ENCODE assay signal across 8 mouse cellular contexts in the genomic region with DNA sequence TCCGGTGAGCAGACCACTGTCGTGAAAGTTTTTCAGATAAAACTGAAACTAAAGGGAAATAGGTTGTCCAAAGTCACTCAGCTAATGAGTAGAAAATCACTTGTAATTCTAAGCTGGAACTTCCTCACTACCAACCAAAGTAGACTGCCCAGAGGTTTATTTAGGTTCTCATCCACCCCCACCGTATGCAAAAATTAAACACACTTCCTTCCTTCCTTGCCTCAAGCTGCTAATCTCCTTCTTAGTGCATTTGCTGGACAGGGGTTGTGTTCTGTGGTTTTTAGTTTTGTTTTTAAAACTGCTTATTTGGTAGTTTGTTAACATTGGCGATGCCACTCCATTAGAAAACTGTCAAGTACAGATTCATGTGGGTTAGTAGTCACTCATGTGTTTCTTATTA. TPM values are rescaled to one million over a fixed set of nuclear protein-coding genes. Genes with fewer than 3 reads are reported as not detected.
A peak's percentile ranks its signal among the peaks of the same experiment; 100 is the strongest.
DNase-seq lines count a peak whose midpoint lies in the region; ATAC-seq and TF ChIP-seq lines count a peak whose summit lies in the region.

No protein-coding gene starts in this region.

- no peak for ATAC-seq in kidney, embryonic 15.5 days (replicated peaks; ENCODE audit: low FRiP score)
- no peak for ATAC-seq in intestine, embryonic 15.5 days

- DNase-seq in kidney, adult 11 months = no peak
- DNase-seq in gastrocnemius, adult 18-20 months (ENCODE audit: low spot score) = no peak
- DNase-seq in adrenal gland, postnatal 10 days = no peak
- DNase-seq in urinary bladder, adult 2 months (ENCODE audit: low spot score) = no peak

- peak overlapping the region; percentile 100 for H3K4me3 ChIP-seq in kidney, embryonic 15.5 days (replicated peaks)
- H3K4me3 ChIP-seq in cortical plate, adult 2 months (ENCODE audit: insufficient read depth, low read length) = peak overlapping the region; percentile 58
- peak overlapping the region; percentile 100 for H3K4me3 ChIP-seq in intestine, embryonic 15.5 days (replicated peaks)
- peak overlapping the region; percentile 72 for H3K4me3 ChIP-seq in myocyte

- H3K9ac ChIP-seq in kidney, embryonic 15.5 days = peak overlapping the region; percentile 100
- H3K9ac ChIP-seq in intestine, embryonic 15.5 days = peak overlapping the region; percentile 99

- no peaks in the 10 kb centered on the region for H3K9me3 ChIP-seq in kidney, embryonic 15.5 days (replicated peaks)
- H3K9me3 ChIP-seq in intestine, embryonic 15.5 days = no peaks in the 10 kb centered on the region

- no peak for TF ChIP-seq CTCF in cortical plate, adult 2 months (IDR thresholded peaks at IDR 0.05; ENCODE audit: extremely low read depth, insufficient read depth, low read length)

- peaks cover 7% of the 10 kb centered on the region; the same call in 1 of the 2 replicates for H3K4me1 ChIP-seq in kidney, embryonic 15.5 days
- H3K4me1 ChIP-seq in cortical plate, adult 2 months (ENCODE audit: control insufficient read depth, insufficient read depth, low read length) = peaks cover 1% of the 10 kb centered on the region; the same call in 1 of the 2 replicates
- no peaks in the 10 kb centered on the region for H3K4me1 ChIP-seq in intestine, embryonic 15.5 days (replicated peaks)

- 43% methylated on average over 4 of the region's 4 CpGs for WGBS in kidney, embryonic 15.5 days
- 44% methylated on average over 4 of the region's 4 CpGs for WGBS in intestine, embryonic 15.5 days

- H3K36me3 ChIP-seq in kidney, embryonic 15.5 days = peaks cover 42% of the 10 kb centered on the region
- peaks cover 21% of the 10 kb centered on the region for H3K36me3 ChIP-seq in intestine, embryonic 15.5 days
- no peaks in the 10 kb centered on the region for H3K36me3 ChIP-seq in myocyte (ENCODE audit: control insufficient read depth, insufficient read depth)

- peak overlapping the region; percentile 71 for H3K4me2 ChIP-seq in kidney, embryonic 15.5 days
- H3K4me2 ChIP-seq in intestine, embryonic 15.5 days (replicated peaks) = peak overlapping the region; percentile 61
- peak overlapping the region; percentile 97 for H3K4me2 ChIP-seq in myocyte (ENCODE audit: low read depth)

- H3ac ChIP-seq in myocyte (ENCODE audit: control insufficient read depth, insufficient read length) = peak overlapping the region; percentile 98

- H3K27ac ChIP-seq in kidney, embryonic 15.5 days = no peak overlapping the region
- no peak overlapping the region for H3K27ac ChIP-seq in cortical plate, adult 2 months (ENCODE audit: insufficient read depth, low read length)
- H3K27ac ChIP-seq in intestine, embryonic 15.5 days = no peak overlapping the region

- no peaks in the 10 kb centered on the region for H3K27me3 ChIP-seq in kidney, embryonic 15.5 days
- no peaks in the 10 kb centered on the region for H3K27me3 ChIP-seq in intestine, embryonic 15.5 days (replicated peaks)
- H3K27me3 ChIP-seq in myocyte (ENCODE audit: control insufficient read depth, insufficient read depth, insufficient read length) = no peaks in the 10 kb centered on the region

- H3K79me2 ChIP-seq in myocyte (ENCODE audit: control insufficient read depth, insufficient read depth) = peaks cover 22% of the 10 kb centered on the region

- TF ChIP-seq POLR2A in cortical plate, adult 2 months (IDR thresholded peaks at IDR 0.05; ENCODE audit: extremely low read depth, insufficient read depth, low read length) = no peak
- TF ChIP-seq POLR2A in myocyte (IDR thresholded peaks at IDR 0.05; ENCODE audit: insufficient read length, low read depth) = no peak

TF ChIP-seq in myocyte, 11 proteins besides CTCF, POLR2A, EP300 and RAD21:
- TF ChIP-seq CEBPB (IDR thresholded peaks at IDR 0.05; ENCODE audit: insufficient read depth, poor library complexity, severe bottlenecking) (no peak), MAX (IDR thresholded peaks at IDR 0.05; ENCODE audit: low read depth) (no peak), USF1 (IDR thresholded peaks at IDR 0.05; ENCODE audit: low read depth) (no peak), TCF3 (IDR thresholded peaks at IDR 0.05; ENCODE audit: insufficient read length, low read depth) (no peak), MYOG (IDR thresholded peaks at IDR 0.05; ENCODE audit: control insufficient read depth in 1 of 3, insufficient read depth in 1 of 3, insufficient read length in 2 of 3, low read depth in 2 of 3) (no peak), TCF12 (IDR thresholded peaks at IDR 0.05; ENCODE audit: insufficient read depth, poor library complexity, severe bottlenecking) (no peak), POLR2AphosphoS2 (IDR thresholded peaks at IDR 0.05; ENCODE audit: insufficient read length, low read depth) (no peak), SRF (IDR thresholded peaks at IDR 0.05; ENCODE audit: control insufficient read depth, insufficient read length, low read depth) (no peak), REST (IDR thresholded peaks at IDR 0.05; ENCODE audit: insufficient read depth, insufficient read length) (no peak), E2F4 (IDR thresholded peaks at IDR 0.05; ENCODE audit: insufficient read depth) (no peak), MYOD1 (IDR thresholded peaks at IDR 0.05; ENCODE audit: control insufficient read depth in 1 of 3, insufficient read length in 2 of 3, low read depth in 2 of 3) (no peak)

RNA-seq across cellular contexts. Expression of a gene that starts 0.8 kb away (rescaled TPM):
- polyA plus RNA-seq in kidney, embryonic 15.5 days (2015; fragmentation: Nextera tagmentation; extraction: Ambion mirVana) = 104 and 107 TPM in 2 replicates
- polyA plus RNA-seq in cortical plate, adult 2 months (2012; rRNA removed) = 67.0 and 67.7 TPM in 2 replicates
- polyA plus RNA-seq in intestine, embryonic 15.5 days (2015; fragmentation: Nextera tagmentation; extraction: Ambion mirVana) = 113 and 121 TPM in 2 replicates
- polyA plus RNA-seq in myocyte (2012; fragmentation: generic; extraction: Trizol) = 72.4 TPM
- total RNA-seq in gastrocnemius, adult 18-20 months (2021) = 10 to 100 TPM; 75.1 to 76.0 TPM
- total RNA-seq in adrenal gland, postnatal 10 days (2021) = 100 to 1,000 TPM; 127 to 134 TPM
- 34.0 and 45.7 TPM in 2 replicates for polyA plus RNA-seq in urinary bladder, adult 2 months (2012; rRNA removed)
